Mouse (Mus musculus) embryonic fibroblast, embryonic 13.5 days (primary cell): ENCODE data around the gene Pink1.

Source experiments
- CTCF ChIP-seq: IDR thresholded peaks from 2 replicates; pipeline ENCODE4 v1.5.1; 2011; ENCODE audit warnings: mild to moderate bottlenecking, control low read depth, low read length, moderate library complexity, borderline replicate concordance; ENCODE audit not compliant: insufficient read depth
- POLR2A ChIP-seq: IDR thresholded peaks from 2 replicates; pipeline ENCODE4 v1.6.1; 2011; ENCODE audit warnings: low read depth, mild to moderate bottlenecking, control low read depth, low read length, moderate library complexity

GRCm38 (mm10) chr4:138320711-138321110, 5.4 kb downstream of the Pink1 start:
- TF ChIP-seq CTCF = no peak
- no peak for TF ChIP-seq POLR2A
